Mouse (Mus musculus) midbrain, embryonic 15.5 days (tissue): ENCODE results near the gene Amacr. TPM values are rescaled to one million over a fixed set of nuclear protein-coding genes. Genes with fewer than 3 reads are reported as not detected.
"Not testable (repeated sequence)": the region's sequence is repeated elsewhere in the genome, so short reads cannot be mapped to it uniquely, and the experiment has no call there.

ENCODE experiments used
- ATAC-seq: fragments of 200-750 bp; cut with Nextera tagmentation; replicated peaks from 2 replicates; pipeline ENCODE4 v1.8.0; 2017; ENCODE audit warnings: moderate TSS enrichment
- H3K27ac ChIP-seq: fragments of 300-500 bp; sonication (generic); 2 replicates; pipeline ENCODE4 v1.5.1; 2015; ENCODE audit warnings: mild to moderate bottlenecking, inconsistent platforms
- H3K27me3 ChIP-seq: fragments of 300-500 bp; sonication (generic); replicated peaks from 2 replicates; pipeline ENCODE4 v1.6.1; 2015; ENCODE audit warnings: inconsistent platforms
- H3K36me3 ChIP-seq: fragments of 300-500 bp; sonication (generic); replicated peaks from 2 replicates; pipeline ENCODE4 v1.6.1; 2015; ENCODE audit warnings: inconsistent platforms
- H3K4me1 ChIP-seq: fragments of 300-500 bp; sonication (generic); 2 replicates; pipeline ENCODE4 v1.6.1; 2015; ENCODE audit warnings: inconsistent platforms
- H3K4me2 ChIP-seq: fragments of 300-500 bp; sonication (generic); 2 replicates; pipeline ENCODE4 v1.6.1; 2015; ENCODE audit warnings: inconsistent platforms, mild to moderate bottlenecking, moderate library complexity
- H3K4me3 ChIP-seq: fragments of 300-500 bp; sonication (generic); 2 replicates; pipeline ENCODE4 v1.5.1; 2015; ENCODE audit warnings: mild to moderate bottlenecking, inconsistent platforms
- H3K9ac ChIP-seq: fragments of 300-500 bp; sonication (generic); 2 replicates; pipeline ENCODE4 v1.6.1; 2015; ENCODE audit warnings: mild to moderate bottlenecking, inconsistent platforms
- H3K9me3 ChIP-seq: fragments of 300-500 bp; sonication (generic); 2 replicates; pipeline ENCODE4 v1.6.1; 2016; ENCODE audit warnings: inconsistent platforms
- WGBS: fragments of 180-500 bp; shearing (Covaris S2); methylation state at CpG from one replicate; pipeline ENCODE4 v1.1.7; 2015; ENCODE audit warnings: mixed read lengths; 5-methylcytosine and 5-hydroxymethylcytosine counted together
- polyA plus RNA-seq: library from polyadenylated mRNA; unstranded; fragments of >200 nt; fragmentation: Nextera tagmentation; extraction: Ambion mirVana; gene quantifications from 2 replicates; pipeline ENCODE4 v1.2.1, GENCODE M21; 2015

Amacr gene
- polyA plus RNA-seq, 1 experiment from 2014 or later, result 13.8 TPM

GRCm38 (mm10) chr15:10959277-10960026 is 22.1 kb upstream of the Amacr start:
- ATAC-seq, result no peak
- WGBS, result 92% methylated on average over 15 of the region's 15 CpGs

GRCm38 (mm10) chr15:10960267-10960666 is 21.3 kb upstream of the Amacr start:
- Histone ChIP-seq H3K36me3 (no peaks in the 10 kb centered on the region), H3K4me2 (no peak overlapping the region), H3K4me3 (no peak overlapping the region), H3K9me3 (no peaks in the 10 kb centered on the region), H3K27me3 (no peaks in the 10 kb centered on the region), H3K27ac (no peak overlapping the region), H3K9ac (no peak overlapping the region), H3K4me1 (no peaks in the 10 kb centered on the region)
- no peak for ATAC-seq
- 90% methylated on average over 5 of the region's 5 CpGs for WGBS

More at GRCm38 (mm10) chr15:10959277-10960026, 22.1 kb upstream of the Amacr start:
- Histone ChIP-seq H3K36me3 (no peaks in the 10 kb centered on the region), H3K9me3 (no peaks in the 10 kb centered on the region), H3K9ac (no peak overlapping the region), H3K27ac (no peak overlapping the region), H3K4me3 (no peak overlapping the region), H3K27me3 (no peaks in the 10 kb centered on the region), H3K4me1 (no peaks in the 10 kb centered on the region), H3K4me2 (no peak overlapping the region)

GRCm38 (mm10) chr15:10962601-10963000 is 19.0 kb upstream of the Amacr start:
- no peaks in the 10 kb centered on the region for H3K27me3 ChIP-seq
- no peak overlapping the region for H3K4me2 ChIP-seq
- H3K4me3 ChIP-seq, result no peak overlapping the region
- no peak overlapping the region for H3K9ac ChIP-seq
- H3K27ac ChIP-seq, result no peak overlapping the region
- H3K9me3 ChIP-seq, result no peaks in the 10 kb centered on the region
- H3K36me3 ChIP-seq, result no peaks in the 10 kb centered on the region
- ATAC-seq, result no peak
- 89% methylated on average over 2 of the region's 2 CpGs for WGBS
- no peaks in the 10 kb centered on the region for H3K4me1 ChIP-seq

GRCm38 (mm10) chr15:10969439-10969838 is 12.1 kb upstream of the Amacr start:
- no peaks in the 10 kb centered on the region for H3K36me3 ChIP-seq

GRCm38 (mm10) chr15:10970777-10971176 is 10.8 kb upstream of the Amacr start:
- no peak overlapping the region for H3K27ac ChIP-seq
- H3K9ac ChIP-seq, result no peak overlapping the region
- H3K9me3 ChIP-seq, result no peaks in the 10 kb centered on the region
- no peak overlapping the region for H3K4me2 ChIP-seq
- H3K4me1 ChIP-seq, result no peaks in the 10 kb centered on the region
- no peak for ATAC-seq
- WGBS, result 85% methylated on average over 5 of the region's 5 CpGs
- H3K36me3 ChIP-seq, result no peaks in the 10 kb centered on the region
- no peak overlapping the region for H3K4me3 ChIP-seq
- H3K27me3 ChIP-seq, result no peaks in the 10 kb centered on the region

More at GRCm38 (mm10) chr15:10969439-10969838, 12.1 kb upstream of the Amacr start:
- Histone ChIP-seq H3K4me3 (no peak overlapping the region), H3K27me3 (no peaks in the 10 kb centered on the region), H3K4me2 (no peak overlapping the region), H3K27ac (no peak overlapping the region), H3K9me3 (no peaks in the 10 kb centered on the region), H3K4me1 (no peaks in the 10 kb centered on the region), H3K9ac (no peak overlapping the region)
- no peak for ATAC-seq
- WGBS, result 74% methylated on average over 3 of the region's 3 CpGs

- Histone ChIP-seq H3K9me3 (no peaks in the 10 kb centered on the region), H3K9ac (no peak overlapping the region), H3K27me3 (no peaks in the 10 kb centered on the region), H3K4me3 (no peak overlapping the region), H3K4me1 (peaks cover 7% of the 10 kb centered on the region), H3K36me3 (no peaks in the 10 kb centered on the region), H3K27ac (no peak overlapping the region), H3K4me2 (no peak overlapping the region)
- no peak for ATAC-seq
Measured at GRCm38 (mm10) chr15:10977151-10977550, 4.4 kb upstream of the Amacr start.

- no peaks in the 10 kb centered on the region for H3K27me3 ChIP-seq
- H3K27ac ChIP-seq, result no peak overlapping the region
- peaks cover 11% of the 10 kb centered on the region for H3K4me1 ChIP-seq
- peak overlapping the region; percentile 60; the same call in 1 of the 2 replicates for H3K4me3 ChIP-seq
- no peak overlapping the region for H3K9ac ChIP-seq
- WGBS, result 62% methylated on average over 2 of the region's 2 CpGs
- no peaks in the 10 kb centered on the region for H3K9me3 ChIP-seq
- H3K36me3 ChIP-seq, result no peaks in the 10 kb centered on the region
- ATAC-seq, result no peak
- peak overlapping the region; percentile 54 for H3K4me2 ChIP-seq
Measured at GRCm38 (mm10) chr15:10980712-10981111, 844 bp upstream of the Amacr start.

- H3K9me3 ChIP-seq, result no peaks in the 10 kb centered on the region
- peak overlapping the region; percentile 65 for H3K9ac ChIP-seq
- peak; percentile 55; the same call in 1 of the 2 replicates for ATAC-seq
- no peaks in the 10 kb centered on the region for H3K27me3 ChIP-seq
- peak overlapping the region; percentile 91 for H3K27ac ChIP-seq
- peaks cover 11% of the 10 kb centered on the region for H3K4me1 ChIP-seq
- peak overlapping the region; percentile 54 for H3K4me2 ChIP-seq
- 5% methylated on average over 6 of the region's 6 CpGs for WGBS
- H3K36me3 ChIP-seq, result no peaks in the 10 kb centered on the region
- peak overlapping the region; percentile 60 for H3K4me3 ChIP-seq
Measured at GRCm38 (mm10) chr15:10982064-10982435, 494 bp downstream of the Amacr start.

GRCm38 (mm10) chr15:10985756-10986155 is 4.2 kb downstream of the Amacr start:
- Histone ChIP-seq H3K4me3 (no peak overlapping the region), H3K4me2 (no peak overlapping the region), H3K27ac (no peak overlapping the region), H3K27me3 (no peaks in the 10 kb centered on the region), H3K9me3 (no peaks in the 10 kb centered on the region), H3K9ac (no peak overlapping the region), H3K4me1 (peaks cover 11% of the 10 kb centered on the region), H3K36me3 (no peaks in the 10 kb centered on the region)
- no peak for ATAC-seq
- 83% methylated on average over 6 of the region's 6 CpGs for WGBS

GRCm38 (mm10) chr15:10986477-10986876 is 4.9 kb downstream of the Amacr start:
- WGBS, result 67% methylated on average over 2 of the region's 2 CpGs
- H3K9ac ChIP-seq, H3K9me3 ChIP-seq, H3K4me2 ChIP-seq, H3K4me3 ChIP-seq, ATAC-seq, H3K27ac ChIP-seq, H3K36me3 ChIP-seq, H3K27me3 ChIP-seq, H3K4me1 ChIP-seq: not testable (repeated sequence)

- ATAC-seq, result no peak
- 76% methylated on average over 2 of the region's 2 CpGs for WGBS
- Histone ChIP-seq H3K36me3 (no peaks in the 10 kb centered on the region), H3K27ac (no peak overlapping the region), H3K9me3 (no peaks in the 10 kb centered on the region), H3K4me1 (no peaks in the 10 kb centered on the region), H3K4me3 (no peak overlapping the region), H3K27me3 (no peaks in the 10 kb centered on the region), H3K9ac (no peak overlapping the region), H3K4me2 (no peak overlapping the region)
Measured at GRCm38 (mm10) chr15:10990411-10990810, 8.9 kb downstream of the Amacr start.

- no peak overlapping the region for H3K4me3 ChIP-seq
- 100% methylated on average over 1 of the region's 1 CpGs for WGBS
- H3K27ac ChIP-seq, result no peak overlapping the region
- no peak overlapping the region for H3K9ac ChIP-seq
- H3K4me2 ChIP-seq, result no peak overlapping the region
- H3K4me1 ChIP-seq, result no peaks in the 10 kb centered on the region
- H3K9me3 ChIP-seq, result no peaks in the 10 kb centered on the region
- ATAC-seq, result no peak
- no peaks in the 10 kb centered on the region for H3K27me3 ChIP-seq
- H3K36me3 ChIP-seq, result no peaks in the 10 kb centered on the region
Measured at GRCm38 (mm10) chr15:10991566-10991965, 10.0 kb downstream of the Amacr start.

GRCm38 (mm10) chr15:10999832-11000231 is 18.3 kb downstream of the Amacr start:
- ATAC-seq, result peak; percentile 67; the same call in 1 of the 2 replicates
- Histone ChIP-seq H3K9ac (no peak overlapping the region), H3K4me3 (no peak overlapping the region), H3K36me3 (no peaks in the 10 kb centered on the region), H3K9me3 (no peaks in the 10 kb centered on the region), H3K27me3 (no peaks in the 10 kb centered on the region), H3K4me2 (no peak overlapping the region), H3K27ac (no peak overlapping the region), H3K4me1 (no peaks in the 10 kb centered on the region)
- 53% methylated on average over 5 of the region's 5 CpGs for WGBS
